Mouse (Mus musculus) Muller cell, postnatal 12 days (primary cell): ENCODE measurements around the gene Faap100.
A peak's percentile ranks its signal among the peaks of the same experiment; 100 is the strongest.
"Not testable (repeated sequence)": the region's sequence is repeated elsewhere in the genome, so short reads cannot be mapped to it uniquely, and the experiment has no call there.

Experiments used
- DNase-seq: peaks from one replicate; pipeline ENCODE4 v3.0.0-alpha.2; 2015; ENCODE audit errors: inconsistent ontology term

The Faap100 gene

DNA sequence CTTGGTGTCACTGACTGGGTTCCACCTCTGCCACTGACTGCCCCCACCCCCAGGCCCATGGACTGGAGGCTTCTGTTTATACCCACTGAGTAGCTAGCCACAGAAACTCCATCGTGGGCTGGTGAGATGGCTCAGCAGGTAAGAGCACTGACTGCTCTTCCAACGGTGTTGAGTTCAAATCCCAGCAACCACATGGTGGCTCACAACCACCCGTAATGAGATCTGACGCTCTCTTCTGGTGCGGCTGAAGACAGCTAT, 26.5 kb downstream of the Faap100 start:
- DNase-seq: not testable (repeated sequence)

DNA sequence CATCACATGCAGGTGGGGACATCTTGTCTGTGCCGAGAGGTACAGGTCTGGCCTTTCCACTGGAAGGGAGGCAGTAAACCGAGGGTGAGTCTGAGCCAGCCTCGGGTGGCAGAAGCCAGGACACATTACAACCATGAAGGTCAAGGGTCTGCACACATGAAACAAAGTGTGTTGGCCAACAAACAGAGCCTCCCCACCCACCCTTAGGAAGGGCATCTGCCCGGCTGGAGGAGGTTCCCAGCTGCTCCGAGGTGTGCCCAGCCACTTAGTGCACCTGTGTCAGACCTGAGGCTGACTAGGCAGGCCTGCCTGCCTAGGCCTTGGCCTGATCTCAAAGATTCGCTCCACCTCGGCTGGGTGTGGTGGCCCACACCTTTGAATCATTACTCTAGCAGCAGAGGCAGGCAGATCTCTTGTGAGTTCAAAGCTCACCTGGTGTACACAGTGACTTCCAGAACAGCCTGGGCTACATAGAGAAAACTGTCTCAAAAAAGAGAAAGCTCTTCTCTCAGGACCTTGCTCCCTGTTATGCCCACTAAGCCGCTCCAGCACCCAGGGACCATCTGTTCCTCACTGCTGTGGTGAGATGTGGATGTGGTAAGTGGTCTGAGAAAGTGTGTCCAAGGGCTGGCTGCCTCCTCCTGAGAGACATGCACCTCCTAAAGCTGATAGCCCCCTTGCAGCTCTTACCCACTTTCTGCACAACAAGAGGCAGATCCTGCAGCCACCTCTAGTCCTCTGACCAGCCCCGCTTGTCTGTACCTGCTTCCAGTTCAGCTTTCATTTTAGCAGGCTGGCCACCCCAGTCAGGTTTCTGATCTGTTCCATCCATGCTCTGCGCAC, 27.1 kb downstream of the Faap100 start:
- DNase-seq: no peak

DNA sequence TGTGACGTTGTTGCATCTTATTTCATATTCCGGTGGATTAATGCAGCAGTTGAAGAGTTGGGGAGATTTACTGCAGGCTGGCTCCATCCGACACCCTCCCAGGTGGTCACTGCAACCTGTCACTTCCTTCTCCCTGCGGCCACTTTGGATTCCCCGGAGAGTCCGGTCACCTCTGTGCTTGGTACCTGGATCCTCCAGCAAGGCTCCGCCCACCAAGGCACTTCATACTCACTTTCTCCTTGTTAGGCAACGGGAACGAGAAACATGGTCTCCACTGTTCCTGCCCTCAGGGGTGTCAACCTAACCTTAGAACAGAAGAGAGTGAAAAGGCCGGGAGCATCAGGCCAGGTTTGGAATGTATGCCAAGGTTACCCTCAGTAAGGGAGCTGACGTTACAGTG, 27.9 kb downstream of the Faap100 start:
- DNase-seq: no peak

DNA sequence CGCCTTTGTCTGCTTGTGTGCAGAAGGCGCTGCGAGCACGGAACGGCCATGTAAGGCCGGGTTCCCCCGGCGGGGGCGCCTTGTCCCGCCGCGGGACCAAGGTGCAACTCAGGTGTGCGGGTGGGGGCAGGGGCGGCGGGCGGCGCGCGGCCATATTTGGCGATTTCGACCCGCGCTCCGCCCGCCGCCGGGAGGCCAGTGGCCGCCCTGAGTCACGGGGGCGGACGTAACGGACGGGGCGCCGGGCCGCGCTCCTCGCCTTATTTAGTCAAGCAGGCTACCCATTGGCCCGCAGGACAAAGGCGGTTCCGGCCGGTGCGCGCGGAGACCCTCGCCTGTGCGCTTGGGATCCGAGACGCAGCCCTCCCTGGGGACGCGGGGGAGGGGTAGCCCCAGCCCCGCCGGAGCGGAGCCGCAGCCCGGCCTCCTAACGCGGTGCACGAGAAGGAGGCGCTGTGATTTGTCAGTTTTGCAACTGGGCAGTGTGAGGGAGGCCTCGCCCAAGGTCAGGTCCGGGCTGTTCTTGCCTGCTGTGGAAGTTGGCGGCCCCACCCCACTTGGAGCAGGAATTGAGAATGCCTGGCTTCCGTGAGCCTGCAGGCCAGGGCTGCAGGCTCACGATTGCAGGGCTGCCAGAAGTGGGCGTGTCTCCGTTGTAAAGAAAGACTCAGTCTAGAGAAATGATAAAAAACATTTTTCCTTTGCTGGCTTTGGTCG, 28.4 kb downstream of the Faap100 start:
- peak; percentile 98 for DNase-seq

DNA sequence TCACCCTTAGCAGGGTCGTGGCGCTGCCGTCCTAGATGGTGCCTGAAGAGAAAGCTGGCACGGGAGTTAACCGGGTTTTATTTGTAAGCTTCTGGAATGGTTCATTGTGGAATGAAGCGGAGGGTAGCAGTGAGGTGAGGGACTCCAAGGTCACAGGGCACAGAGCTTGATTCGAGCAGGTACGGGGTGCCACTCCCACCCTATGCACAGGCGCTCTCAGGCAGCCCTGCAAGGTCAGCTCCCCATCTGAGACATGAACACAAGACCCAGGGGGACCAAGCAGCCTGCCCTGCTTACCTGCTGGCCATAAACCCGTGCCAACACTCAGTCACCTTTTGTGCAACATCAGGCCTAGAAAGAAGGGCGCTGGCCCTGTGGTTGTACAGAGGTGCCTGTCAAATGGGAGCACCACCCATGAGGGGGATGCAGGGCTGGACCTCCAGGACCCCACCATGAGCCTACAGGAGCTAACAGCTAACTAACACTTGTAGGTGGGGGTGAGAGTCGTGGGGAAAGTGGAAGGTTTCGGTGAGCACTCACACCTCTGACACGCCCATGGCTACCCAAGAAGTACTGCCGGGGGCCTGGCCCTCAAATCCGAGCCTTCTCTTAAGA, 29.1 kb downstream of the Faap100 start:
- DNase-seq: no peak

DNA sequence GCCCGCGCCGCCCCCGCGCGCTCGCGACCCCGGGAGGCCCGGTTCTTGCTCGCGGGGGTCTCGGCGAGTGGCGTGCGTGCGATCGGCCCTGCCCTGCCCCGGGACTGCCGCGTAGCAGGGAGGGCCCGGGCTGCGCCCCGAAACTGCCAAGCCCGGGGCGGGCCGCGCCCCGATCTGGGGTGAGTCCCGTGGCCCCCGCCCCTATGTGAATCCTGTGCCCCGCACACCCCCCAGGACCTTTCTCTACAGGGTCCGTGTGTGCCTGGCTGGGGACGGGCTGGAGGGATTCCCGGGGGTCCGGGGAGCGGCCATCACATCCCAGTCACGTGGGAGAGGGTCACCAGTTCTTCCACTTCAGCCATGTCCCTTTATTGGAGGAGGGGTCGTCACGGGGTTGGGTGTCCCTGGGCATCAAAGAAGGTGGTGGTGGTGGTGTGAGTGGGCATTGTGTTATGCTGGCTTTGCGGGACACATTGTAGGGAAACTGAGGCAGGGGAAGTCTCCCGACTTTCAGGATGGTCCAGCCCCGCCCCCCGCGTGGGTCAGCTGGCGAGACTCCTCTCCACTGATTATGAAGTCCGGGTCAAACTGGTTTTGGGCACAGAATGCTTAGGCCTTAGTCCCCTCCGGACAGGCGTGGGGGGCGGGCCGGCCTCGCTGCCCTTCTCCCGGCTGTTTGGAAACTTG, 29.7 kb downstream of the Faap100 start:
- DNase-seq: peak; percentile 79

DNA sequence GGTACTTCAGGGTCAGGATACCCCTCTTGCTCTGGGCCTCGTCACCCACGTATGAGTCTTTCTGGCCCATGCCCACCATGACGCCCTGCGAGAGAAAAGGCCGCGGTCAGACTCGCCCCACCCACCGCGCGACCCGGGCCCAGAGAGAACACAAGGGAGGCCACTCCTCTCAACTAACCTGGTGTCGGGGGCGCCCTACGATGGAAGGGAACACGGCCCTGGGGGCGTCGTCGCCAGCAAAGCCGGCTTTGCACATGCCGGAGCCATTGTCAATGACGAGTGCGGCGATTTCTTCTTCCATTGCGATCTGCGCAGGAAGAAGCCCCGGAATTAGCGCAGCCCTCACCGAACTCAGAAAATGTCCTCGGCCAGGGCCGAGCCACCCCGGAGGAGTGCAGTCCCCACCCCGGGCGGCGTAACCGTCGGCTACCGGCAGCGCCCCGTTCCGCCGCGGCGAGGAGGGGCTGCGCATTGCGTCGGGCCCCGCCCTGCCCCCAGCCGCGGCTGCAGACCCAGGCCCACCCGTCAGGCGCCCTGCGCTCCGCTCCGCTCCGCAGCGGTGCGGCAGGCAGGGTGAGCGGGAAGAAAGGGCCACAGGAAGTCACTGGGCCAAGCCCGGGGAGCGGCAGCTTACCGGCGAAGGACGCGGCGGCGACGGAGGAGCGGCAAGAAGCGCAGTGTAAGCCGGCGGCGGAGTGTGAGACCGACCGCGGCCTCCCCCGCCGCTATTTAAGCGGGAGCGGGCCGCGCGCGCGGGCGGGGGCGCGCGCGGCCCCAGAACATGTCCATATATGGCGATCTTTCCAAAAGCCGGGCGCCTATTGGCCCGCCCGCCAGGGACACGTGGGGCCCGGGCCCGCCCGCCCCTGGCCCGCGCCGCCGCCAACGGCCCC, 30.5 kb downstream of the Faap100 start, which contains the start of gene Actg1:
Actg1 (minus strand) TSS at position 752 of the 893 bp plus-strand sequence.
- peak; percentile 97 for DNase-seq

DNA sequence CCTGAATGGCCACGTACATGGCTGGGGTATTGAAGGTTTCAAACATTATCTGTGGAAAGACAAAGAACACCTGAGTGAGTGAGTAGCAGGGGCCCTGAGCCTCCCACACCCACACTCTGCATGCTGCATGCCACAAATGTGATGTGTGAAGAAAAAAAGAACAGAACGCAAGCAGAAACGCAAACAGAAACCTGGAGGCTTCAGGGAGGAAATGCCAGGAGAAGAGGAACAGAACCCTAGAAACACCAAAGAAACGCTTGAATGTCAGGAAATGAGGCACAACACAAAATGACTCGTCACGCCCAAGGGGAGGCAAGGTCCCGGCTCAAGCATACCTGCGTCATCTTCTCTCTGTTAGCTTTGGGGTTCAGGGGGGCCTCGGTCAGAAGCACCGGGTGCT, 31.3 kb downstream of the Faap100 start:
- DNase-seq: no peak

DNA sequence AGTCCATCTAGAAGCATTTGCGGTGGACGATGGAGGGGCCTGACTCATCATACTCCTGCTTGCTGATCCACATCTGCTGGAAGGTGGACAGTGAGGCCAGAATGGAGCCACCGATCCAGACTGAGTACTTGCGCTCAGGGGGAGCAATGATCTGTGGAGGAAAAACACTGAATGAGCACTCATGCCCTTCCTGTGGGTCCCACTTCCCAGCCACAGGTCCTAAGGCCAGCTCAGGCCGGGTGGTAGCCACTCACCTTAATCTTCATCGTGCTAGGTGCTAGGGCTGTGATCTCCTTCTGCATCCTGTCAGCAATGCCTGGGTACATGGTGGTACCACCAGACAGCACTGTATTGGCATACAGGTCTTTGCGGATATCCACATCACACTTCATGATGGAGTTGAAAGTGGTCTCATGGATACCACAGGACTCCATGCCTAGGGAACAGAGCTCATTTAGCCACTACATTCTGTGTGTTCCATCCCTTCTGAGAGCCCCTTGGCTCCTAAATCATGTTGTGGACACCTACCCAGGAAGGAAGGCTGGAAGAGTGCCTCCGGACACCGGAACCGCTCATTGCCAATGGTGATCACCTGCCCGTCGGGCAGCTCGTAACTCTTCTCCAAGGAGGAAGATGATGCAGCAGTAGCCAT, 32.1 kb downstream of the Faap100 start:
- not testable (repeated sequence) for DNase-seq

DNA sequence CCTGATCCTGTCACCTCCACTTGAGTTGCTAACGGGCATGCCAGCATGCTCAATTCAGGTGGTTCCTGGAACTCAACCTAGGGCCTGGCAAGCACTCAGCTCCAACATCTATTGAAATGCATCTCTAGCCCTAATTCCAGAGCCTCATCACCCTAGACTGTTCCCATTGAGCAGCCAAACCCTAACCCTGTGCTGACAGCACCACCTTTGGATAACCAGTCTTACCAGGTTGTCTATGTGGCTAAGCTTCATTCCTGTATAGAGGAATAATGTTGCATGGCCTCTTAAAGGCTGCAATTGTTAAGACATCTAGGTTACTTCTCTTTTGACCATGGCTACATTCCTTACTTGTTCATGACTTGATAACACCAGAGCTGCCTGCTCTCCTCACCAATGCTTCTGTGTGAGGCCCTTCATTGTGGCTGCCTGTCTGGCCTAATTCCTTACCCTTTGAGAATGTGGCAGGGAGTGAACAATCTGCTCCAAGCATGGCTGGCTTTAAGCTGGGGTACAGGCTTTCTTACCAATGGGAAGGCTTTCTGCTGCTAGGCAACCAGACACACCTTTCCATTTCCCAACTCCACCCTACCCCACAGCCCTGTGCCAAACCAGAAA, 33.4 kb downstream of the Faap100 start:
- no peak for DNase-seq

DNA sequence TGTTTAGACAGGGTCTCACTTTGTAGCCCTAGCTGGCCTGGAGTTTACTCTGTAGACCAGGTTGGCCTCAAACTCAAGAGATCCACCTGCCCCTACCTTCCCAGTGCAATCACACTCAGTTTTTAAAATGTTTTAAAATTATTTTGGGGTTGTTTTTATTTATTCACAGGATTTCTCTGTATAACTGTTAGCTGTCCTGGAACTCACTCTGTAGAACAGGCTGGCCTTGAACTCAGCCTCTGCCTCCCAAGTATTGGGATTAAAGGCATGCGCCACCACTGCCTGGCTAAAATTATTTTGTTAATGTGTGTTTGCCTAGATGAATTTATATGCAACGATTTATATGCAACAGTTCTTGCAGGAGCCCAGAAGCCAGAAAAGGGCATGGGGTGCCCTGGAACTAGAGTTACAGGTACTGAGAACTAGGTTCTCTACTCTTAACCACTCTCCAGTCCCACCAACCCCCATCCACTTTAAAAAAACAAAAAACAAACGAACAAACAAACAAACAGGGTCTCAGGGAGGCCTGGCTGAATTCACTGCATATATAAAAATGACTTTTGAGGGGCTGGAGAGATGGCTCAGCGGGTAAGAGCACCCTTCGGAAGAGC, 34.1 kb downstream of the Faap100 start:
- DNase-seq: peak; percentile 25

DNA sequence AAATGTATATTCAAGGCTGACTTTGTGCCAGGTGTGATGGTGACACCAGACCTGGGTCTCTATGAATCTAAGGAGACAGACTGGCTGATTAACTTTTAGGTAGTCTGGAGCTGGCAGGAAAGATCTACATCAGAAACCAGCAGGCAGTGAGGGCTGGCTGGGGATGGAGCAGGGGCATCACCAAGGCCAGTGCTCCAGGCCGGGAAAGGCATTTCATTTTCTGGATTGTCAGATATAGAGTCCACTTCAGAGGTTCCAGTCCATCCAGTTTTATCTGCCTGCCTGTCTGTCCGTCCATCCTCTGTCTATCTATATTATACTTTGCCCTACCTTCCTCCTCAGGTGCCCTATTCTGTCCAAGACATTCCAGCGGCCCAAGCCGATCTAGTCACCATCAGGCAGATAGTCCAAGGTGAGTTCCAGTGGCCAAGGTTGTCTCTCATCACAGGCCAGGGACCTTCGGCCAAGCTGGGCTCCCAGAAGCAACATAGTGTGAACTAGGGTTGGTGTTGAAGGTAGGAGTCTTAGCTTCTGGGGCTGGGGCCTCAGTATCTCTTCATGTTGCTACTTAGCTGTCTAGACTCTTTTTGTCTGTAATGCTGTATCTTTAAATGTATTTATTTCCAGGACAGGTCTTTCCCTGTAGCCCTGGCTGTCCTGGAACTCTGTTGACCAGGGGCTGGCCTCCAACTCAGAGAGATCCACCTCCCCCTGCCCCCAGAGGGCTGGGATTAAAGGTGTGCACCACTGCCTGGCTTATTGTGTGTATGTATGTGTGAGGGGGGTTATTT, 34.9 kb downstream of the Faap100 start:
- peak; percentile 78 for DNase-seq

DNA sequence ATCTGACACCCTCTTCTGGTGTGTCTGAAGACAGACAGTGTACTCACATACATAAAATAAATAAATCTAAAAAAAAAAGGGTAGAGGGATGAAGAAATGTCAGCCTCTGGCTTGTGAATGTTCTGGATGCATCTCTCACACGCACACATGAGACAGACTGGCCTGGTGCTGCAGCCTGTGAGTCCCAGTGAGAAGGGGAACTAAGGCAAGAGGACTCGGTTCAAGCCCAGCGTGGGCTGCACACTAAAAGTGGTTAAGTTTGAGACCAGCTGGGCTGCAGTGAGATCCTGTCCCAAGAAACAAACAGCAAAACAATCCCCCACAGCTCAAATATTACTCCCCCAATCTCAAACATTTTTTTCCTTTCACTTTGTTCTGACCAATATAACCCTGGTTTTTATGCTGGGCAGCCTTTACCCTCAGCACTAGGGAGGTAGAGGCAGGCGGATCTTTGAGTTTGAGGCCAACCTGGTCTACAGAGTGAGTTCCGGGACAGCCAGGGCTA, 35.9 kb downstream of the Faap100 start:
- no peak for DNase-seq

DNA sequence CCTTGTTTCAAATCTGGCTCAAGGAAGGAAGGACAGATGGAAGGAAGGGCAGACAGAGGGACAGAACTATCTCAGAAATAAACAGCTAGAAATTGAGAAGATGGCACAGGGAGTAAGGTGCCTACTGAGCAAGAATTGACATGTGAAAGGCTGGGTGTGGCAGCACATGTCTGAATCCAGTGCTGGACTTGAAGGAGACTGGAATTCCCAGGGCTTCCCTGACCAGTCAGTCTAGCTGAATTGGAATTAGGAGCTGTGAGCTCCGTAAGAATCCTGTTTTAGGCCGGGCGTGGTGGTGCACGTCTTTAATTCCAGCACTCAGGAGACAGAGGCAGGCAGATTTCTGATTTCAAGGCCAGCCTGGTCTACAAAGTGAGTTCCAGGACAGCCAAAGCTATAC, 36.9 kb downstream of the Faap100 start:
- no peak for DNase-seq

DNA sequence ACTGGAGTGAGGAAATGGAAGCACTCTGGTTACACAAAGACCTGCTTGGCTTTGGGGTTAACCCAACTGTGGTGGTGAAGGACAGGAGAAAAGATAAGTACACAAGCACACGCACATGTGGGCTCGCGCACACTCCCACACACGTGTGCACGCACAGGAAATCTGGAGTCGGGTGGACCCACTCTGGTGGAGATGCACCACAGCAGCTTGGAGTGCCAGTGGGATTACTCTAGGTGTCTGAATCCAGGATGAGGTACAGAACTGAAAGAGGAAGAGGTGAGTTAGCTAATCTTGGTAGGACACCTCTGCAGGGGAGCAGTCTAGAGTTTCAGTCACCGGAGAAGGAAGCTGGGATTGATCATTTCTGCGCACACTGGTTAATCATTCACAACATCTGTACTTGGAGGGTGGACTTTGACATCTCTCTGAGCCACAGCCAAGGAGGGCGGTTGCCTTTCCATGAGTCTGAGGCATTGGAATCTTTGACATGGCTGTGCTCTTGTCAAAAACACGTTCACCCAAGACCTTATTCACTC, 38.5 kb downstream of the Faap100 start:
- no peak for DNase-seq

DNA sequence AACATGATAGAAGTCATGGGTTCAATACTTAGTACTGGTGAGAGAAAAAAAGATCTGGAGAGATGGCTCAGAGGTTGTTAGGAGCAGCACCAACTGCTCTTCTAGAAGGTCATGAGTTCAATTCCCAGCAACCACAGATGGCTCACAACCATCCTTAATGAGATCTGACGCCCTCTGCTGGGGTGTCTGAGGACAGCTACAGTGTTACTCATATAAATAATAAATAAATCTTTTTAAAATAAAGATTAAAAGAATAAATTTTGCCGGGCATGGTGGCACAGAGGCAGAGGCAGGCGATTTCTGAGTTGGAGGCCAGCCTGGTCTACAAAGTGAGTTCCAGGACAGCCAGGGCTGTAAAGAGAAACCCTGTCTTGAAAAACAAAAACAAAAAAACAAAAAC, 39.8 kb downstream of the Faap100 start:
- DNase-seq: no peak

DNA sequence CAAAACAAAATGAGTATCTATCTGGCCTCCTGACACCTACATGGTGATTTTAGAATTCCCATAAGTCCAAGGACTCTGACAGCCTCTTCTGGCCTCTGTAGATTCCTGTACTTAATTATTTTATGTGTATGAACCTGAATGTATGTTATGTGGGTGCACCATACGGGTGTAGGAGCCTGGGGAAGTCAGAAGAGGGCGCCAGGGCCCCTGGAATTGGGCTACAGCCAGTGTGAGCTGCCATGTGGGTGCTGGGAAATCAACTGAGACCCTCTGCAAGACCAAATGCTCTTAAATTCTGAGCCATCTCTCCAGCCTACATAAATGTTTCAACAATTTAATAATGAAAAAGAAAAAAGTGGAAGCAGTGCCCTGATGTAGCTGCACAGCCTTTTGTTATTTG, 41.1 kb downstream of the Faap100 start:
- DNase-seq: no peak

DNA sequence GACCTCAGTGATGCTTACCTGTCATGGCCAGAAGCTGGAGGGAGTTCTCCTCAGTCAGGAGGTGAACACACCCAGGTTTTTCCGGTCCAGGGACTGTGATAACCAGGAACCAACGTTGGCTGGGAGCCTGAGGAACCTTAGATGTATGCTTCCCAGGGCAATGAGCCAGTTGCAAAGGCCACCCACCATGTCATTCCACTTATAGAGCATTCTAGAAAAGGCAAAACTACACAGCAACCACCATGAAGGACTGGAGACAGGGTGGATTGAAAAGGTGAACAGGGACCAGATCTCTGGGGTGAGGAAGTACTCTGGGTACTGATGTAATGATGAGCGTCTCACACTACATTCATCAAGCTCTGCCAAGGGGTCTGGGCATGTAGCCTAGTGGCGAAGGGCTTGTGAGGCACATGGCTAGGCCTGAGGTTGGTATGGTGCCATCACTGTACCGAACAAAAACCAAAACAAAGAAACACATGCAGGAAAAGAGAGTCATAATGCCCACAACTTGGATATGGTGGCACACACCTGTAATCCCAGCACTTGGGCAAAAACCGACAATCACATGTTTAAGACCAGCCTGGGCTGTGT, 43.0 kb downstream of the Faap100 start:
- peak; percentile 50 for DNase-seq
